Mouse (Mus musculus): ENCODE data around the gene Adprhl2.

Adprhl2 gene

DNA sequence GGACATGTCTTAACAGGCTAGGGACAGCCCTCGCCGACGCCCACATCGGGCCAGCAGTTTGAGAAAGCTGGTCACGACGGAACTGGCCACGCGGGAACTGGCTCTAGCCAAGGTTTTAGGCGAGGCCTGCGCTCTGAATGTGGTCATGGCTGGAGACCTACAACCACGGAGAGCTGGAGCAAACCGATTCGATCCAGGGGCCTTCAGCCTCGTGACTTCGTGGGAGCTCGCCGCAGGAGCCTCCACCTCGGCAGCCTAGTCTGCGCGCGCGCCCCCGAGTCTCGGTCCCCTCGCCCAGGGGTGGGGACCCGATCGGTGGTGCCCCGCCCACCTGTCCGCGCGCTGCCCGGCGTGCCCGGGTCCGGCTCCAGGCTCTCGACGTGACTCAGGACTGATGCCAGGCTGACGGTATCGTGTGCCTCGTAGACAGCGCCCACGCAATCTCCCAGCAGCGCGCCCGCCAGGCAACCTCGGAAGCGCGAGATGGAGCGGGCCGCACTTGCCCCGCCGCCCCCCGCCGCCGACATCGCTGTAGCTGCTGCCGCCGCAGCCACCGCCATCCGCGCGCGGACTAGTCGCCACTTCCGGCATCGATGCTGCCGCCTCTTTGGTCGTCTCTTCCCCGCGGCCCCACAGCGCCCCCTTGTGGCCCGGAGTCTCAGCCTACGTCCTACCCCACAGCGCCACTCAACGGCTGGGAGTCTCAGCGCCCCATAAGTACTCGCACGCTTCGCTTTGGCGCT is at the start of gene Adprhl2:
TSS of gene Adprhl2 (minus strand) at position 593 of the 743 bp plus-strand sequence.
- peak; percentile 92 to 95 for DNase-seq (ENCODE audit: low spot score in 2 of 2)

GRCm38 (mm10) chr4:126360069-126360468 is 38.6 kb upstream of the Adprhl2 start:
- no peak for DNase-seq (ENCODE audit: low spot score in 2 of 2)

DNA sequence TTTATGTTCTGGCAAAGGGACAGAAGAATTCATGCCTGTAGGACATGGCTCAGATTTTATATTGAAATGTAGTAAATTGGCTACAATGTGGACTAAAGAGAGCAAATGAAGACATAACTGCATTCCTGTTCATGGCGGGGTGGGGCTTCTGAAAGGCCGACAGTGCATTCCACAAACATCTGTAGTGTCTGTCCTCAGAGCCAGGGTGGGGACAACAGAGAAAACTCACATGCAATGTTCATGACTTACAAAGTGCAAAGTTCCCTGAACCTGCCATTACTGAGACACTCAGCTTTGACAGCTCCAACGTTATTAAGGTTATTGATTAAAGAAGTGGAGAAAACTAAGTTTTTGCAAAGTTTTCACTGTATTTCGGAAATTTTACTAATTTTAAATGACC is 21.9 kb upstream of the Adprhl2 start:
- no peak for DNase-seq (ENCODE audit: low spot score in 2 of 2)

DNA sequence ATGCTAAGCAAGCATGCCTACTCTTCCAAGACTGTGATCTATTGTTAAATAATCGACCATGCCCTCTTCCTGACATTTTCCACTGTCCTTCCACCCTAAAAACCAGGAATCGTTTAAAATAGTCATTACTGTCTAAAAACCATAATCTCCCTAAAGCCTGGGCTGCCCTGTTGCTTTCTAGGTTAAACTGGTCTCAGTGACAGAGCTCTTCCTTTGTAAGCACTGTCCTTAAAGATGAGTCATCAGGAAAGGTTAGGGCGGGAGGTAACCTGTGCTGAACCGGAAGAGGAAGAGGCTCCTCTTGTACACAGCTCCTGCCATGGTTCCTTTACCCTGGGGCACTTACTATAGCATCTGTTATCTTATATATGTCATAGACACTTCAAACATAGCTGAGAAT is 18.0 kb upstream of the Adprhl2 start:
- DNase-seq (ENCODE audit: low spot score in 2 of 2), result no peak

DNA sequence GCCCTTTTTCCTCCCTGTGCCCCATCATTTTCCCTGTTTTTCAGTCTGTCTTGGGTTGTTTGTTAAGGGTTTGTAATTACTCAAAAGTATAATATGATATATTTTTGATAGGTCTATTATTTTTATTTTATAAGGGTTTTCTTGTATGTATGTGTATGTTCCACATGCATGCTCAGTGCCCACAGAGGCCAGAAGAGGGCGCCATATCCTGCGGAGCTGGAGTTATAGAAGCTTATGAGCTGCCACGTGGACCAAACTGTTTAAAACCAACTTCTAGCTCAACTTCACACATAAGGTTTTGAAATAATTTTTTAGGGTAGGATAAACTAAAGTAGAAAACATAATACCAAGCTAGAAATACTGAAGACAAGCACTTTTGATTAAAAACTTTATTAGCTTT is 10.9 kb upstream of the Adprhl2 start:
- no peak for DNase-seq (ENCODE audit: low spot score in 2 of 2)

GRCm38 (mm10) chr4:126331751-126332150 is 10.2 kb upstream of the Adprhl2 start:
- DNase-seq (ENCODE audit: low spot score in 2 of 2), result no peak

- DNase-seq (ENCODE audit: low spot score in 2 of 2), result no peak
These were observed 8.8 kb upstream of the Adprhl2 start for GRCm38 (mm10) chr4:126330295-126330694.

DNA sequence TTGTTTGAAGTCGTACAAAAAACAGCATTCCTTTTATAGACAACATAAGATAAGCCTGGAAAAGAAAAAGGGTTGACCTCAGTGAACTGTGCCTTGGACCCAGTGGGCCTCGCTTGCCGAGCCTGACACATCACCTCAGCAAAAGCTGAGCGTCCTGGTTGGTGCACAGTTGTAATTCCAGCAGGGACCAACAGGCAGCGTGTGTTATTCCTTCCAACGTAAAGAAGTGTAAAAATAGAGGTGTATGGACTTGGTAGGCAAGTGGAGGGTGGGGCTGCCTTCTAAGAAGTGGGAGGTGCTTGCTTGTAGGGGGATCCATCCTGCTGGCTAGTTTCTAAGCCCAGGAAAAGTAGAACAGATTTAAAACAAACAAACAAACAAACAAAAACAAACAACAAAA is 4.5 kb upstream of the Adprhl2 start:
- DNase-seq (ENCODE audit: low spot score in 2 of 2), result no peak

DNA sequence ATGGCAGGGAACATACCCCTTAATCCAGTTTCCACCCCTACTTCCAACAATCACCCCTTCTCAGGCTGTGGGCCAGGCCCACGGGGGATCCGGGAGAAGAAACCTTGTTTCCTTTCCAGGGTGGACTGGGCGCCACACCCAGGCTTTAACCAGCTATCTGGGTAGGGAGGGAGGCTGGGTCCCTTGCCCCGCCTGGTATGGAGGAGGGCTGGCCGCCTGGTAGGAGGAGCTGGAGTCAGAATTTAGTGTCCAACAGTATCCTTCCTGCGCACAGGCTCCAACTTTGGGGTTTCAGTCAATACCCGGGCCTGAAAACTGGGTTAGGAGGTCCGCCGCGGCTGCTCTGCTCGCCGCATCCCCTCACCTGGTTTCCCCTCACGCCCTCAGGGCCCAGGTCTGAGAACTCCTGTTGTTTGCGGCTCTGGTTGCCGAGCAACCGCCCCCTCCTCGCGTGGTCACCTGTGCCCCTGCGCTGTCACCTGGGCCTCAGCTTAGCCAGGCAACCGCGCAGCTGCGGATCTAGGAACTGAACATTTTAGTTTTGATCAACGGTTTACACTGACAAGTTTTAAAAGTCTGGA is 3.9 kb upstream of the Adprhl2 start, which contains the start of gene Tekt2:
TSS of gene Tekt2 (minus strand) at position 408 of the 581 bp plus-strand sequence.
- DNase-seq (ENCODE audit: low spot score in 2 of 2), result no peak

- no peak for DNase-seq (ENCODE audit: low spot score in 2 of 2)
These were observed 3.4 kb upstream of the Adprhl2 start for GRCm38 (mm10) chr4:126324861-126325260.

DNA sequence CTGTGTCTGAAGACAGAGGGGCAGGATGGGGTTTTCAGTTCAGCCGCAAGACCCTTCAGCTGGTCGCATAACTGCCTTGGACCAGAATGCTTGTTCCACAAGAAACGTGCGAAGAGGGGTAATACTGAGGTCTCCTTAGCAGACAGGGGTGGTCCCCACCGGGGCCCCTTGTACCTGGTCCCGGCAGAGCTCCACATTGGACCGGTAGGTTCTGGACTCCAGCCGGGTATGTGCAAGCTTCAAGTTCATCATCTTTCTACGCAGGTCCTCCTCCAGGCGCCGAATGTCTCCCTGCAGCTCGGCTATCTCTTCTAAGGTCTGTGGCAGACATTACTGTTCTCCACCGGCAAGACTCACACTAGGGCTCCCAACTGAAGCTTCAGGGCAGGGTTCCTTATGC is 1.1 kb upstream of the Adprhl2 start:
- DNase-seq (ENCODE audit: low spot score in 2 of 2), result no peak

DNA sequence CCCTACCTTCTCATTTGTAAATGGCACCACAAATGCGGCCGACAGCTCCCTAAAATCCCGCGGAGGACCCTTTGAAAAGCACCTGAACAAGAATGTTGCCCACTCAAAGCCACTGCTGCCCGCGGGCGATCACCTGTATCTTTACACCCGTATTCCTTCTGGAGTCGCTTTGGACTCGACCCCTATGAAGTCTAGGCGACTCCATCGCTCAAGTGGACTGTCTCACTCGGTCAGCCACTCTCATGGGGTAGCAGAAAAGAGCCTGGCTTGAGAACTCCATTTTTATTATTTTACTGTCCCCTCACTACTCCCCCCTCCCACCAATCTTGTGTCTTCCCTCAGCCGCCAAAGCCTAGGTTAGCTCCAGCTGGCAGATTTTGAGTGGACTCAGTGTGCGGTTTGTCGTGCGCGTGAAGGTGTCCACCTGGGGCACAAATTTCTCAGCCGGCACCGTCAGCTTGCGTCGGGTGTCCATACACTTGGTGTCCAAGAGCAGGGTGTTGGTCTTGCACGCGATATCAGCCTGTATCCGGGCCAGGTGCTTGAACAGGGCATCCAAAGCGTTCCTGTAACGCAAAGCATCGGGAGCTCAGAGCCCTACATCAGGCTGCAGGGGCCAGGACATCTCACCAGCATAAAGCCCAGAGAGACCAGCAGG is 480 bp upstream of the Adprhl2 start:
- DNase-seq (ENCODE audit: low spot score in 2 of 2), result no peak

- no peak for DNase-seq (ENCODE audit: low spot score in 2 of 2)
These were observed 1.7 kb downstream of the Adprhl2 start for GRCm38 (mm10) chr4:126319806-126320205.

DNA sequence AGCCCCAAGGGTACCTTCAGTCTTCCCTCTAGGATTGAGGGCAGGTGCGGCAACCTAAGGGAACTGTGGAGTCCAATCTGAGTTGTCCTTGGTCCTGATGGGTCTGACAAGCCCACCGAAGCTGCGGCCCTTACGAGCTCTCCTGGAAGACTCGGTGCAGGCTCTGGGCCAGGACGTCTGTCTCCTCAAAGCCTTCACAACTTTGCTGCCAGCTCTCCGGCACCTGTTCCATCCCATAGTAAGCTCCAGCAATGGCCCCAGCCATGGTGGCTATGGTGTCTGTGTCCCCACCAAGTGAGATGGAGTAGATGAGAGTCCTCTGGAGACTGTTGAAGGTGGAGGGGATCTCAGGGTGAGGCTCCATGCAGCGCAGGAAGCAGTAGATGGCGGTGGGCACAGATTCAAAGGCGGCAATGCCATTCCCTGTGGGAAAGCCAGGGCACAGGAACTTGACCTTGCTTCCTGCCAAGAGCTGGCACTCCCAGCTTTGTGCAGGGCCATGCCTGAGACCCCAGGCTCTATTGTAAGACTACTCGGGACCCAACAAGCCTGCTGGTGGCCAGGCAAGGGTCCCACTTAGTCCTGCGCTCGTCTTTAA is 5.0 kb downstream of the Adprhl2 start:
- no peak for DNase-seq (ENCODE audit: low spot score in 2 of 2)

GRCm38 (mm10) chr4:126315931-126316330 is 5.6 kb downstream of the Adprhl2 start:
- no peak for DNase-seq (ENCODE audit: low spot score in 2 of 2)

DNA sequence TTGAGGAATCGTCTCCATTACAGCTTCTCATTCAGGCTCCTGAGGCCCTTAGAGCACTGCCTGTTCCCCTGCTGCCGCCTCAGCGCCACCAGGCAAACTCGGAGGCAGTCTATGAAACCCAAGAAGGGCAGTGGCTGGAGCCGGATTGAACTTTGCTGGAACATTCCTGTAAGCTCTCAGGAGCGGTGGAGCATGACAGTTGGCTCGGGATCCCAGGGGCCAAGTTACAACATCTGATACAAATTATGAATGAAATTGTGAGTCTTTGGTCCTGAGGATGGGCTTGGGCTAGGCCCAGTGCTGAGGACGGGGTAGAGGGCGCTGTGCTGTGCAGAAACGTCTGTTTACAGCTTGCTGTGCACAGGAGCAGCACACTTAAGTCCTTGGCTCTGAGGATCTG is 7.1 kb downstream of the Adprhl2 start:
- DNase-seq (ENCODE audit: low spot score in 2 of 2), result no peak

- DNase-seq (ENCODE audit: low spot score in 2 of 2), result no peak
These were observed 8.3 kb downstream of the Adprhl2 start for GRCm38 (mm10) chr4:126313202-126313601.

DNA sequence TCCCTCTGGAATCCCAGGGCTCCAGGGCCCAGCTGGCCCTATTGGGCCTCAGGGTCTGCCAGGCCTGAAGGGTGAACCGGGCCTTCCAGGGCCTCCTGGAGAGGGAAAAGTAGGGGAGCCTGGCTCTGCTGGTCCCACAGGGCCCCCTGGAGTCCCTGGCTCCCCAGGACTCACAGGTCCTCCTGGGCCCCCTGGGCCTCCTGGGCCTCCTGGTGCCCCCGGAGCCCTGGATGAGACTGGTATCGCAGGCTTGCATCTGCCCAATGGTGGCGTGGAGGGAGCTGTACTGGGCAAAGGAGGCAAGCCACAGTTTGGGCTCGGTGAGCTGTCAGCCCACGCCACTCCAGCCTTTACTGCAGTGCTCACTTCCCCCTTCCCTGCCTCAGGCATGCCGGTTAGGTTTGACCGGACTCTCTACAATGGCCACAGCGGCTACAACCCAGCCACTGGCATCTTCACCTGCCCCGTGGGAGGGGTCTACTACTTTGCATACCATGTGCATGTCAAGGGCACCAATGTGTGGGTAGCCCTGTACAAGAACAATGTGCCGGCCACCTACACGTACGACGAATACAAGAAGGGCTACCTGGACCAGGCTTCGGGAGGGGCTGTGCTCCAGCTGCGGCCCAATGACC is 9.8 kb downstream of the Adprhl2 start:
- no peak for DNase-seq (ENCODE audit: low spot score in 2 of 2)

DNA sequence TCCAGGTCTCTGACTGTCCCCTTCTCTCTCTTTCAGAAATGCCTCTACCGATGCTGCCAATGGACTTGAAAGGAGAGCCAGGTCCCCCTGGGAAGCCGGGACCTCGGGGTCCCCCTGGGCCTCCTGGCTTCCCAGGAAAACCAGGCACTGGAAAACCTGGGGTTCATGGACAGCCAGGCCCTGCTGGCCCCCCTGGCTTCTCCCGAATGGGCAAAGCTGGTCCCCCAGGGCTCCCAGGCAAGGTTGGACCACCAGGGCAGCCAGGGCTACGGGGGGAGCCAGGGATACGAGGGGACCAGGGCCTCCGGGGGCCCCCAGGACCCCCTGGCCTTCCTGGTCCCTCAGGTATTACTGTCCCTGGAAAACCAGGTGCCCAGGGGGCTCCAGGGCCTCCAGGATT is 11.2 kb downstream of the Adprhl2 start:
- DNase-seq (ENCODE audit: low spot score in 2 of 2), result no peak

GRCm38 (mm10) chr4:126309922-126310309 is 11.6 kb downstream of the Adprhl2 start:
- DNase-seq (ENCODE audit: low spot score in 2 of 2), result peak; percentile 68 to 87

GRCm38 (mm10) chr4:126309211-126309921 is 12.1 kb downstream of the Adprhl2 start:
- DNase-seq (ENCODE audit: low spot score in 2 of 2), result no peak

Data from right cerebral cortex, postnatal 36 days (tissue).